Mouse (Mus musculus) Patski (cell line): ENCODE results near the gene Opalin. TPM values are rescaled to one million over a fixed set of nuclear protein-coding genes. Genes with fewer than 3 reads are reported as not detected.

Source experiments
- ATAC-seq: fragments of 100-300 bp; one replicate; pipeline ENCODE4 v1.8.0; 2021
- CTCF ChIA-PET: fragments of 350-600 bp; sonication (Branson Sonifier 250); formaldehyde crosslinking; loops from one replicate; lab custom pipeline; 2022; ENCODE audit warnings: inconsistent platforms; lab: Charles Lee
- POLR2A ChIA-PET: fragments of 350-600 bp; sonication (Branson Sonifier 250); formaldehyde crosslinking; loops from one replicate; lab custom pipeline; 2022; ENCODE audit warnings: antibody characterized with exemption, inconsistent platforms; lab: Charles Lee
- DNase-seq: peaks from one replicate; pipeline ENCODE4 v3.0.0-alpha.2; 2011; ENCODE audit warnings: low read depth, low spot score
- H3K27me3 ChIP-seq: fragments of 371-371 bp; one replicate; pipeline ENCODE4 v1.5.1; 2021
- CTCF ChIP-seq: fragments of 100-300 bp; IDR thresholded peaks from one replicate; pipeline ENCODE4 v1.5.1; 2021
- in situ Hi-C: fragments of 300-500 bp; cut with MboI; formaldehyde crosslinking; loops from 3 replicates; pipeline ENCODE4 v1.11.1; 2018; ENCODE audit warnings: low pct_unique_long_range_greater_than_20kb, mixed read lengths
- polyA plus RNA-seq: library from polyadenylated mRNA; unstranded; gene quantifications from one replicate; pipeline ENCODE4 v1.2.3, GENCODE M21; 2021

The Opalin gene
- polyA plus RNA-seq, 1 experiment from 2014 or later = not detected

DNA sequence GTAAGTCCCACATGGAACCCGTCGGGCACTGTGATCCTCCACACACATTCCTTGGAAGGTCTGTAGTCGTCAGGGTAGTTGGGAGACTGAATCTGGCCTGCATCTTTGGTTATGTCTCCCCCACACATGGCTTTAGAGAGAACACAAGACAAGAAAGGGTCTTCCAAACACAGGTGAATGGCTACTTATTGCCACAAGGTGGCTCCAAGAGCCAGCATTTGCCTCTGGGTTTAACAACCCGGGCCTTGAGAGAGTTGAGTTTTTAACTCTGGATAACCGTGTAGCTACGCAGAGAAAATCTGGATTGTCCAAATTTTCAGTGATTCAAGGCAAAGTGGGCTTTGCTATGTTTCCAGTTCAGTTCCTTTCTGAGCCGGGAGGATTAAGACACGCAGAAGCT lies 28.0 kb upstream of the Opalin start:
- DNase-seq = no peak
- H3K27me3 ChIP-seq = peaks cover 42% of the 10 kb centered on the region
- no peak for TF ChIP-seq CTCF
- peak; percentile 55 for ATAC-seq
- POLR2A ChIA-PET = no interaction called here
- CTCF ChIA-PET = interaction anchor here (0.7 to 1.5 kb wide), 5 partner anchors 10 to 658 kb away, joined by 3 to 8 read pairs (median 3); no protein-coding TSS in a partner anchor
- in situ Hi-C loops = no loop called here

DNA sequence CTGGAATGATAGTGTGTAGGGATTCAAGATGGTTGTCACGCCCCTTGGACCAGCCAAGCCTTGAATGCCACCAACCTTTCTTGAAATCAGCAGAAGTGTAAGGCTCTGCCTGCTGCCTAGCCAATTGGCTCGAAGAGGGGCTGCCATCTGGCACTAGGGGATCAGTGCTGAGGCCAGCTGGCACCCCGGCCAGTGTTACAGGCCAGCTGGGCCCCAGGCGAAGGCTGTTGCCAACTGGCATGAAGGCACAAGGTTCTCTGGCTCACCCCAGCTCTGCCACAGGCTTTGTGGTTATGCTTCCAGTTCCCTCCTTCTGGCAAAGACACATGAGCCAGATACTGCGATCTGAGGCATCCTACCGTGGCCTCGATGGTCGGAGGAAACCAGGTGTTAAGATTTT lies 24.5 kb upstream of the Opalin start:
- in situ Hi-C loops = no loop called here
- H3K27me3 ChIP-seq = peaks cover 40% of the 10 kb centered on the region
- CTCF ChIA-PET = interaction anchor here (2.7 kb wide), 1 partner anchor 15 kb away, joined by 7 read pairs; no protein-coding TSS in a partner anchor
- DNase-seq (no peak), ATAC-seq (no peak)
- no peak for TF ChIP-seq CTCF
- POLR2A ChIA-PET = interaction anchor here (0.7 kb wide), 1 partner anchor 248 kb away, joined by 5 read pairs; no protein-coding TSS in a partner anchor

DNA sequence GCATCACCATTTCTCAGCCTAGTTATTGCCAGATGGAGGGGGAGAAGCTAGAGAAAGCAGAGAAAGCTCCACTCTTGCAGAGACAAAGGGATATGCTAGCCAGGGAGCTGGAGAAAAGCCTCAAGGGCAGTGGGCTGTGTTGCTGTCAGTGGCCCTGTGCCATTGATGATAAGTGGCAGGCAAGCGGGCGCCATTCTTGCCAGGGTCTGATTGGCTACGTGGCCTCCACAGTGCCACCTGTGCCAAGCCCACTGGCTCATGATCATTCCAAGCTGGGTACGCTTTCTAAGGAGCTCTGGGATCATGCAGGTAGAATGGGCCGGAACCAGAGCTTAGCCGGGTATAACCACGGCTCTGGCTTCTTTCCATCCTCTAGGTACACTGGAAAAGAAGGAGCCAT lies 23.9 kb upstream of the Opalin start:
- H3K27me3 ChIP-seq = peaks cover 35% of the 10 kb centered on the region
- ChIA-PET CTCF (interaction anchor here (2.7 kb wide), 1 partner anchor 15 kb away, joined by 7 read pairs; no protein-coding TSS in a partner anchor), POLR2A (interaction anchor here (0.7 kb wide), 1 partner anchor 248 kb away, joined by 5 read pairs; no protein-coding TSS in a partner anchor)
- TF ChIP-seq CTCF = no peak
- in situ Hi-C loops = no loop called here
- ATAC-seq (no peak), DNase-seq (no peak)

DNA sequence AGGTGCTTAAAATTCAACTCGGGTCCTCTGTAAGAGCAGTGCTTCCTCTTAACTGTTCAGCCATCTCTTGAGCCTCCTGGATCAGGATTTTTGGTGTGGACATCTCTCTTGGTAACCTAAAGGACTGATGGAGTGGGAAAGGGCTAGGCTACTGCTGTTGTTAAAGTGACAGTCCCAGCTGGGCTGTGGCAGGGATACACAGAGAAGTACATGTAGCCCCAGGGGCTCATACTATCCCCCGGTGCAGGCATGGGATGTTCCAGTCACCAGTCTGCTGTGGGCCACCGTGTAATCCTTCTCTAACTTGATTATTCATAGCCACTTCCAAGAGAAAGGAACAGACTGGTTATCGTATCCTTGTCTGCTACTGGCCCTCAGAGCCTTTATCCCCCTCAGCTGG lies 20.1 kb upstream of the Opalin start:
- ChIA-PET POLR2A (no interaction called here), CTCF (interaction anchor here (1.1 to 1.7 kb wide), 2 partner anchors 149 to 162 kb away, joined by 3 to 5 read pairs; no protein-coding TSS in a partner anchor)
- TF ChIP-seq CTCF = no peak
- in situ Hi-C loops = loop anchor here (5.0 kb wide), 1 partner anchor 100 kb away; no protein-coding TSS in a partner anchor
- ATAC-seq (no peak), DNase-seq (no peak)
- H3K27me3 ChIP-seq = peaks cover 19% of the 10 kb centered on the region

DNA sequence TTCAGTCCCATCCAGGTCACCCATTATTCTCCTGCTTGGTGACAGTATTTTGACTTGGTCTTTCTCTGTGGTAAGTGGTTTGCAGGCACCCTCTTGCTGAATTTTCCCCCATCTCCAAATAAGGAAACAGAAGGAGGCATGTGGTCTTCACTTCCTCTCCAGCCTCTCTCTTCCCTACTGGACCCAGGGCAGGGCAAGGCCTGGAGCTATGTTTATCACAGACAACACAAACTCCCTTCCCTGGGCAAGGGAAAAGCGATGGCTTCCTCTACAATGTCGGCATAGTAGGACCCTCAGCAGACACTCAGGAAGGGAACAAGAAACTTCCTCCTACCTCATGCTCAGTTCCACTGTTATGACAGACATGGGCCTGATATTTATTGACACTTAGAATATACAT lies 15.0 kb upstream of the Opalin start:
- ATAC-seq (no peak), DNase-seq (no peak)
- in situ Hi-C loops = no loop called here
- peaks cover 15% of the 10 kb centered on the region for H3K27me3 ChIP-seq
- CTCF ChIA-PET = no interaction called here
- no peak for TF ChIP-seq CTCF
- POLR2A ChIA-PET = no interaction called here

DNA sequence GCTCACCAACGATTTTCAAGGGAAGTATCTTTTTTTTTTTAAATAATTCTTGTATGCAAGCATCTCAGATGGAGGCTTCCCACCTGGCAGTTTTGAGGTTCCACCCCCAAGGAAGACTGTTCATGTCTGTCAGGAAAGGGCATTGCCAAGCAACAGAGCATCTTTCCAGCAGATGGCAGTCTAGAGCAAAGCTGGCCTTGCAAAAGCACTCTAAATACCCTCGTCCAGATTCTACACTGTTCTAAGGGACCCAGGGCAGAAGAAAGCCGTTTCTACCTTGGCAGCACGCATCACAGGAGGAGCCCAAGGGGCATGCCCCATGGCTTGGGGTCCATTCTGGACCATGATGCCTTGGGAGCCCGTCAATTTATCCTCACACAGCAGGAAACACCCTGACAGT lies 12.9 kb upstream of the Opalin start:
- peak; percentile 83 for TF ChIP-seq CTCF
- ATAC-seq (peak; percentile 37), DNase-seq (no peak)
- POLR2A ChIA-PET = interaction anchor here (0.6 kb wide), 1 partner anchor 173 kb away, joined by 6 read pairs; no protein-coding TSS in a partner anchor
- CTCF ChIA-PET = interaction anchor here (0.7 to 1.4 kb wide), 3 partner anchors 22 to 84 kb away, joined by 3 read pairs; no protein-coding TSS in a partner anchor
- in situ Hi-C loops = loop anchor here (10.0 kb wide), 1 partner anchor 675 kb away; no protein-coding TSS in a partner anchor
- peaks cover 22% of the 10 kb centered on the region for H3K27me3 ChIP-seq

DNA sequence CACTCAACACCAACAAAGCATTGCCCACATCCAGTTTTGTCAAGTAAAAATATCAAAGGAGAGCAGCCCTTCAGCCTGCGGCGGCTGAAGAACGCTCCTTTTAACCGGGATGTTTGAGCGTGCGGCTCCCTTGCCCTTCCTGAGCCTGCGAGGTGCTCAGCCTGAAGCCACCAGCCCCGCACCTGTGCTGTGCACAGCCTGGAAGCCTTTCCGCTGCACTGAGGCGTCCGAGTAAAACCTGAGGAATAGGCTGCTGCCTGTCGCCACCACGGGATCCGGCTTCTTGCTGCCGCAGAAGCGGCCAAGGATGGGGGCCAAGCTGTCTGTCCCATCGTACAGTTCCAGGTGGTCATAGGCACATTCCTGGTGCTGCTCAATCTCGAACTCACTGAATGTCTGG lies 11.6 kb upstream of the Opalin start:
- peaks cover 36% of the 10 kb centered on the region for H3K27me3 ChIP-seq
- DNase-seq = no peak
- no peak for TF ChIP-seq CTCF
- POLR2A ChIA-PET = no interaction called here
- in situ Hi-C loops = loop anchor here (10.0 kb wide), 1 partner anchor 676 kb away; no protein-coding TSS in a partner anchor
- CTCF ChIA-PET = no interaction called here
- no peak for ATAC-seq

DNA sequence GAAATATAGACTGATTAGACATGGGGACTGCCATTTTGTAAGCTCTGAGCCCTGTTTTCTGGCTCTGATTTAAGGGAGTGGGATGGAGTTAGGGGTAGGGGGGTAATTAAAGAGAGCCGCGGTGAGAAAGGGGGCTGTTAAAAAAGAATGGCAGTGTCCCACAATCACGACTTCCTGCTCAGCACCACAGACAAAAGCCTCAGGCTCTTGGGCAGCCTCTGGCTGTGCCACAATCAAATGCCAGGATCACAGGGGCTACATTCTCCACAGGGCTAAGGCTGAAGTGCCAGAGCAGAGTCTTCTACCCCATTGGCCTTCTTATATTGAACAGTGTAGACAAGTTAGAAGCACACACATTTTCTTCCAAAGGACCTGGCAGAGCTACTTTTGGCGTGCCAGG lies 11.0 kb upstream of the Opalin start:
- ChIA-PET CTCF (interaction anchor here (2.2 kb wide), 1 partner anchor 18 kb away, joined by 8 read pairs; no protein-coding TSS in a partner anchor), POLR2A (no interaction called here)
- in situ Hi-C loops = loop anchor here (10.0 kb wide), 1 partner anchor 677 kb away; no protein-coding TSS in a partner anchor
- DNase-seq (no peak), ATAC-seq (no peak)
- TF ChIP-seq CTCF = no peak
- peaks cover 40% of the 10 kb centered on the region for H3K27me3 ChIP-seq

DNA sequence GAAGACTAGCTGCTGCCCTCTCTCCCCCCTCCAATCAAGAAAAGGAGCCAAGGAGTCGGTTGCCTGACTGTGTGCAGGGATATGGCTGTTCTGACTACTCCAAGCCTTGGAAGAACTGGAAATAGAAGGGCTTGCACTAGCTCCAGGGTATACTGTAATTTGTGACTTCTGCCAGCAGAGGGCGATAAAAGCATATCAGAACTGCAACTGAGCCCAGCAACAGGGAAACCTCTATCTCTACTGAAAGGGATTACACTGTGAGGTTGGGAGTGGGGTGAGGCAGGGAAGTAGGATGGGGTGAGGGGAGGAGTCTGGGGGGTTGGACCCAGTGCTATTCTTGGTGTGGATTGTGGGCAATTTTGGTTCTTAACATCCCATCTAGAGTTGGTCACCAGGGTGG lies 9.8 kb upstream of the Opalin start:
- peaks cover 45% of the 10 kb centered on the region for H3K27me3 ChIP-seq
- POLR2A ChIA-PET = interaction anchor here (0.9 kb wide), 1 partner anchor 20 kb away, joined by 3 read pairs; no protein-coding TSS in a partner anchor
- DNase-seq (no peak), ATAC-seq (peak; percentile 52)
- TF ChIP-seq CTCF = peak; percentile 78
- in situ Hi-C loops = loop anchor here (10.0 kb wide), 1 partner anchor 678 kb away; no protein-coding TSS in a partner anchor
- CTCF ChIA-PET = interaction anchor here (0.6 to 2.2 kb wide), 4 partner anchors 10 to 37 kb away, joined by 3 to 8 read pairs (median 5); no protein-coding TSS in a partner anchor

DNA sequence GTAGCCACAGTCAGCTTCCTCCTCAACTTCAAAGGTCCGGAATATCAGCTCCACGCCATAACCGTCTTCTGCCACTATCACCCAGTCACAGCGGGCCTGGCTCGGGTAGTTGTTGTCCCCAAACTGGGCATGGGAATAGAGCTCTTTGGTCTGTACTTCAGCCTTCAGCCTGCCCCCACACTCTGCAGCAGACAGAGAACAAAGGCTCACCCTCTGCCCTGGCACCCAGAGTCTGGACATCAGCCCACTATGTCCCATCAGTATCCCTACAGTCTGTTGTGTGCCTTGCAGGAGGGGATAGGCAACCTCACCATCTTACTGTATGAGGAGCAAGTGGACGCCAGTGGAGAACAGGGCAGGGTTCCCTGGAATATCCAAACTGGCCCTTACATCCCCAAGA lies 9.4 kb upstream of the Opalin start:
- ATAC-seq (no peak), DNase-seq (no peak)
- TF ChIP-seq CTCF = no peak
- H3K27me3 ChIP-seq = peaks cover 48% of the 10 kb centered on the region
- in situ Hi-C loops = loop anchor here (10.0 kb wide), 1 partner anchor 679 kb away; no protein-coding TSS in a partner anchor
- ChIA-PET CTCF (interaction anchor here (0.6 to 2.2 kb wide), 4 partner anchors 10 to 38 kb away, joined by 3 to 8 read pairs (median 5); no protein-coding TSS in a partner anchor), POLR2A (interaction anchor here (0.9 kb wide), 1 partner anchor 20 kb away, joined by 3 read pairs; no protein-coding TSS in a partner anchor)

DNA sequence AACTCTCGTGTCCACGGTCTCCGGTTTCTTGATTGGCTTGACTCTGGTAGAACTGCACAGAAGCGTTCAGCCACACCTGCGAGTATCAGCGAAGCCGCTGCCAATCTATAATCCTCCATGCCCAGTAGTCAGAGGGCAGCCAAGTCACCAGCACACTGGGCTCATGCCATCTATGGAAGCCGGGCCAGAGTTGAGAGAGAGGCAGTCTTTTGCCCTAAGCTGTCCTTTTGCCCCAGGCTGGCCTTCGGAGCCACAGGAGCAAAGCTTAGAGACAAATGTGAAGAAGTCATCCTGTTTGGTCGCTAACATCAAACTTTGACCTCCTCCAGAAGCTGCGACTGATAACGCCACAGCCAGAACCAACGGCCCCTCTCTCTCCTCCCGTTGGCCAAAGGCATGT lies 6.7 kb upstream of the Opalin start:
- no peak for ATAC-seq
- DNase-seq = no peak
- CTCF ChIA-PET = no interaction called here
- in situ Hi-C loops = loop anchor here (10.0 kb wide), 1 partner anchor 681 kb away; no protein-coding TSS in a partner anchor
- peaks cover 65% of the 10 kb centered on the region for H3K27me3 ChIP-seq
- POLR2A ChIA-PET = no interaction called here
- no peak for TF ChIP-seq CTCF
